Comparison of ENCODE assay signal across 9 mouse cellular contexts in the genomic region with DNA sequence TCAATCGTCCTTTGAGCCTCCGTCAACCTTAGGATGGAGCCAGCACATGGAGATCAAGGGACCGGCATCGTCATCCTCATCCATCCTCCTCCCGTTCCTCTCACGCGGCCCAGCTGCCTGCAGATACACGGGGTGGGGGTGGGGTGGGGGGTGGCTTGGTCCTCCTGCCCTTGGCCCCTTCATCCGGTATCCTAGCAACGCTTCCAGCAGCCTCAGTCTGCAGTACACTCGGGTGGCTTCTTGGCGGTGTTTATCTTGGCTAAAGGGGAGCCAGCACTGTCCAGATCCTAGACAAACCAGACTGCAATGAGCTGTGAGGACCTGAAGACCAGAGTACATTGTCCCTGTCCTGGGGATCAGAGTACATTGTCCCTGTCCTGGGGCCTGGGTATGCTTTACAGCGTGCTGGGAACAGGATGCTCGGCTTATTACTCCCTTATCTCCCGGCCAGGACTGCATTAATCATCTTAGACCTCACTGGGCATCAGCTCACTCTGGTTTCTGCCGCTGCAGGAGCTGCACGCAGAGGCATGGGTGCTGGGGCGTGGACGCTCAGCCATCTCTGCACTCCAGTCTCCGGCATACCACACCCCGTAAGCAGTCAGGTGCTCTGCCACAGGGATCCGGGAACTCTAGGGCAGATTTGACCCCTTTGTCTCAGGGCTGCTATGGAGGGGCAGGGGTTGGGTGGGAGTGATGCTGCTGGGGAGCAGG.
A peak's percentile ranks its signal among the peaks of the same experiment; 100 is the strongest.
DNase-seq lines count a peak whose midpoint lies in the region; ATAC-seq and TF ChIP-seq lines count a peak whose summit lies in the region.
"Had no signal": no experiment of that assay in that cellular context is flagged by ENCODE, and none has a peak within 500 bp of the region (broad histone marks: within the 10 kb centered on the region; RNA-seq: fewer than 3 reads in every experiment).

No protein-coding gene starts in this region.

- ATAC-seq in cerebellum, adult (ENCODE audit: insufficient number of reproducible peaks, low FRiP score, low TSS enrichment) = no peak
- peak; percentile 85 for ATAC-seq in midbrain, embryonic 14.5 days (ENCODE audit: low FRiP score, low TSS enrichment)

- peak; percentile 19 for DNase-seq in cerebellum, adult 11-12 months
- peak; percentile 19 to 32 for DNase-seq in cerebellum, adult 2 months
- DNase-seq in hindbrain, embryonic 10.5 days (ENCODE audit: low spot score) = peak; percentile 64
- peak; percentile 83 for DNase-seq in midbrain, embryonic 14.5 days
- DNase-seq in thymus, postnatal 36 days = no peak
- no peak for DNase-seq in c-Kit-positive CD71-positive TER-119-positive erythroid progenitor cells, embryonic 14.5 days (ENCODE audit: low spot score)
- no peak for DNase-seq in urinary bladder, postnatal 10 days (ENCODE audit: low spot score)

- H3K27me3 ChIP-seq in cerebellum, adult 2 months (ENCODE audit: control insufficient read depth, insufficient read depth, low read length) = no peaks in the 10 kb centered on the region
- H3K27me3 ChIP-seq in hindbrain, embryonic 10.5 days (ENCODE audit: insufficient read depth, poor library complexity, severe bottlenecking) = no peaks in the 10 kb centered on the region
- no peaks in the 10 kb centered on the region for H3K27me3 ChIP-seq in midbrain, embryonic 14.5 days (ENCODE audit: control insufficient read depth, insufficient read depth, low read length)

- no peak overlapping the region for H3K4me3 ChIP-seq in cerebellum, adult 2 months (replicated peaks; ENCODE audit: insufficient read depth, low read depth, low read length)
- peak overlapping the region; percentile 18; the same call in 1 of the 2 replicates for H3K4me3 ChIP-seq in hindbrain, embryonic 10.5 days
- H3K4me3 ChIP-seq in midbrain, embryonic 14.5 days (replicated peaks; ENCODE audit: low read depth, low read length) = 0 out of 2 replicates have a peak overlapping the region, but pooled peaks have one; percentile 3
- H3K4me3 ChIP-seq: heart, adult 2 months had no signal

- no peak for TF ChIP-seq POLR2A in cerebellum, adult 2 months (IDR thresholded peaks at IDR 0.05; ENCODE audit: borderline replicate concordance, insufficient read depth, low read length)

- 13% methylated on average over 22 of the region's 22 CpGs for WGBS in cerebellum, adult 2 months
- 45% methylated on average over 22 of the region's 22 CpGs for WGBS in hindbrain, embryonic 10.5 days
- WGBS in midbrain, embryonic 14.5 days = 8% methylated on average over 22 of the region's 22 CpGs

- no peak overlapping the region for H3K27ac ChIP-seq in cerebellum, adult 2 months (ENCODE audit: insufficient read depth, low read length)
- H3K27ac ChIP-seq in hindbrain, embryonic 10.5 days = peak overlapping the region; percentile 78
- H3K27ac ChIP-seq in midbrain, embryonic 14.5 days (replicated peaks; ENCODE audit: low read depth, low read length) = peak overlapping the region; percentile 87
- H3K27ac ChIP-seq: heart, adult 2 months had no signal

- no peak for TF ChIP-seq CTCF in cerebellum, adult 2 months (IDR thresholded peaks at IDR 0.05; ENCODE audit: borderline replicate concordance, insufficient read depth, low read depth, low read length)

- no peak overlapping the region; the same call in 1 of the 2 replicates for H3K9ac ChIP-seq in midbrain, embryonic 14.5 days (replicated peaks; ENCODE audit: low read length)

- H3K9me3 ChIP-seq in hindbrain, embryonic 10.5 days = peaks cover 4% of the 10 kb centered on the region; the same call in 1 of the 2 replicates
- no peaks in the 10 kb centered on the region for H3K9me3 ChIP-seq in midbrain, embryonic 14.5 days (ENCODE audit: control insufficient read depth, low read length)

- peak overlapping the region; percentile 39 for H3K4me2 ChIP-seq in midbrain, embryonic 14.5 days (ENCODE audit: low read length)

- no peaks in the 10 kb centered on the region for H3K36me3 ChIP-seq in hindbrain, embryonic 10.5 days
- no peaks in the 10 kb centered on the region for H3K36me3 ChIP-seq in midbrain, embryonic 14.5 days (ENCODE audit: control insufficient read depth, insufficient read depth, low read length)

- no peaks in the 10 kb centered on the region; the same call in 1 of the 2 replicates for H3K4me1 ChIP-seq in cerebellum, adult 2 months (ENCODE audit: control insufficient read depth, insufficient read depth, low read length)
- H3K4me1 ChIP-seq in hindbrain, embryonic 10.5 days (replicated peaks) = peaks cover 43% of the 10 kb centered on the region
- peaks cover 36% of the 10 kb centered on the region for H3K4me1 ChIP-seq in midbrain, embryonic 14.5 days (ENCODE audit: control insufficient read depth, insufficient read depth, low read length)

Comparison
In these comparisons a context has a peak if more than half of its experiments do, and no peak if none do; other contexts are left out.
1. DNase-seq: peak in cerebellum, adult 11-12 months (single experiment), cerebellum, adult 2 months (2 of 2), hindbrain, embryonic 10.5 days (single experiment) and midbrain, embryonic 14.5 days (single experiment); none in thymus, postnatal 36 days (0 of 2), c-Kit-positive CD71-positive TER-119-positive erythroid progenitor cells, embryonic 14.5 days (single experiment) and urinary bladder, postnatal 10 days (single experiment).